Comparison of ENCODE assay signal across 15 mouse cellular contexts in genomic region chr5:111215722-111216121, GRCm38 (mm10).
A peak's percentile ranks its signal among the peaks of the same experiment; 100 is the strongest.
DNase-seq lines count a peak whose midpoint lies in the region; ATAC-seq and TF ChIP-seq lines count a peak whose summit lies in the region.
"Had no signal": no experiment of that assay in that cellular context is flagged by ENCODE, and none has a peak within 500 bp of the region (broad histone marks: within the 10 kb centered on the region; RNA-seq: fewer than 3 reads in every experiment).

No protein-coding gene starts in this region.

- no peaks in the 10 kb centered on the region for H3K9me3 ChIP-seq in intestine, embryonic 14.5 days (ENCODE audit: control insufficient read depth, low read length)
- no peaks in the 10 kb centered on the region for H3K9me3 ChIP-seq in intestine, embryonic 16.5 days (ENCODE audit: control insufficient read depth, low read length)
- no peaks in the 10 kb centered on the region for H3K9me3 ChIP-seq in forebrain, embryonic 16.5 days (ENCODE audit: control insufficient read depth, low read length)
- H3K9me3 ChIP-seq in limb, embryonic 13.5 days: no peaks in the 10 kb centered on the region
- H3K9me3 ChIP-seq in neural tube, embryonic 14.5 days (ENCODE audit: control insufficient read depth, low read length): no peaks in the 10 kb centered on the region
- H3K9me3 ChIP-seq: intestine, embryonic 15.5 days; liver, embryonic 13.5 days had no signal

- no peaks in the 10 kb centered on the region for H3K79me2 ChIP-seq in heart, adult 2 months (replicated peaks; ENCODE audit: control insufficient read depth, insufficient read depth, low read length)

- no peaks in the 10 kb centered on the region for H3K36me3 ChIP-seq in intestine, embryonic 14.5 days (ENCODE audit: control insufficient read depth, insufficient read depth, low read length)
- no peaks in the 10 kb centered on the region for H3K36me3 ChIP-seq in intestine, embryonic 16.5 days (ENCODE audit: control insufficient read depth, insufficient read depth, low read length)
- no peaks in the 10 kb centered on the region for H3K36me3 ChIP-seq in forebrain, embryonic 16.5 days (ENCODE audit: control insufficient read depth, insufficient read depth)
- no peaks in the 10 kb centered on the region for H3K36me3 ChIP-seq in limb, embryonic 13.5 days
- no peaks in the 10 kb centered on the region for H3K36me3 ChIP-seq in neural tube, embryonic 14.5 days (ENCODE audit: control insufficient read depth, insufficient read depth, low read length)
- no peaks in the 10 kb centered on the region for H3K36me3 ChIP-seq in heart, adult 2 months (ENCODE audit: control insufficient read depth, insufficient read depth, low read length)
- H3K36me3 ChIP-seq: intestine, embryonic 15.5 days; liver, embryonic 13.5 days had no signal

- no peak overlapping the region for H3K4me2 ChIP-seq in intestine, embryonic 14.5 days (ENCODE audit: low read length)
- H3K4me2 ChIP-seq in intestine, embryonic 16.5 days (ENCODE audit: low read depth, low read length): no peak overlapping the region
- H3K4me2 ChIP-seq in forebrain, embryonic 16.5 days (ENCODE audit: low read length): no peak overlapping the region
- H3K4me2 ChIP-seq in limb, embryonic 13.5 days (replicated peaks): 0 out of 2 replicates have a peak overlapping the region, but pooled peaks have one; percentile 19
- H3K4me2 ChIP-seq in neural tube, embryonic 14.5 days (ENCODE audit: low read depth, low read length): no peak overlapping the region
- H3K4me2 ChIP-seq: intestine, embryonic 15.5 days; liver, embryonic 13.5 days had no signal

- WGBS in intestine, embryonic 14.5 days: 40% methylated on average over 11 of the region's 11 CpGs
- WGBS in intestine, embryonic 16.5 days: 51% methylated on average over 11 of the region's 11 CpGs
- 68% methylated on average over 11 of the region's 11 CpGs for WGBS in forebrain, embryonic 16.5 days
- 33% methylated on average over 11 of the region's 11 CpGs for WGBS in limb, embryonic 13.5 days
- WGBS in neural tube, embryonic 14.5 days: 56% methylated on average over 11 of the region's 11 CpGs
- 74% methylated on average over 11 of the region's 11 CpGs for WGBS in heart, adult 2 months

- ATAC-seq in intestine, embryonic 14.5 days (replicated peaks; ENCODE audit: low FRiP score, low TSS enrichment, low read depth): 0 out of 2 replicates have a peak, but pooled peaks have one; percentile 22
- no peak for ATAC-seq in intestine, embryonic 16.5 days
- no peak for ATAC-seq in forebrain, embryonic 16.5 days
- ATAC-seq in limb, embryonic 13.5 days (ENCODE audit: low FRiP score, low read depth): peak; percentile 21; the same call in 1 of the 2 replicates
- no peak for ATAC-seq in neural tube, embryonic 14.5 days (ENCODE audit: low read depth)
- ATAC-seq: intestine, embryonic 15.5 days; lung, postnatal 0 days had no signal

- TF ChIP-seq EP300 in heart, adult 2 months (IDR thresholded peaks at IDR 0.05; ENCODE audit: insufficient read depth, low read depth, low read length): no peak

- DNase-seq in intestine, embryonic 14.5 days (ENCODE audit: low spot score): no peak
- no peak for DNase-seq in heart, adult 2 months
- DNase-seq in left cerebral cortex, adult 11 months (ENCODE audit: low spot score): no peak
- no peak for DNase-seq in cerebellum, postnatal 14 days
- DNase-seq: adrenal gland, postnatal 25 days; cerebellum, postnatal 36 days; heart, adult 18-20 months; kidney, postnatal 10 days; liver, embryonic 13.5 days had no signal

- TF ChIP-seq POLR2A in heart, adult 2 months (IDR thresholded peaks at IDR 0.05; ENCODE audit: insufficient read depth, low read depth, low read length): no peak

- peaks cover 34% of the 10 kb centered on the region for H3K4me1 ChIP-seq in intestine, embryonic 14.5 days (replicated peaks; ENCODE audit: control insufficient read depth, insufficient read depth, low read length)
- H3K4me1 ChIP-seq in intestine, embryonic 16.5 days (ENCODE audit: control insufficient read depth, insufficient read depth, low read length): peaks cover 27% of the 10 kb centered on the region
- peaks cover 61% of the 10 kb centered on the region for H3K4me1 ChIP-seq in forebrain, embryonic 16.5 days (replicated peaks; ENCODE audit: control insufficient read depth, insufficient read depth, low read length)
- H3K4me1 ChIP-seq in limb, embryonic 13.5 days: peaks cover 50% of the 10 kb centered on the region
- peaks cover 44% of the 10 kb centered on the region for H3K4me1 ChIP-seq in neural tube, embryonic 14.5 days (ENCODE audit: control insufficient read depth, insufficient read depth, low read length)
- peaks cover 9% of the 10 kb centered on the region for H3K4me1 ChIP-seq in heart, adult 2 months (ENCODE audit: control insufficient read depth, insufficient read depth, low read length)

- no peak overlapping the region for H3K27ac ChIP-seq in intestine, embryonic 14.5 days (ENCODE audit: low read depth)
- no peak overlapping the region for H3K27ac ChIP-seq in intestine, embryonic 16.5 days (ENCODE audit: low read length)
- H3K27ac ChIP-seq in forebrain, embryonic 16.5 days (ENCODE audit: low read length): 0 out of 2 replicates have a peak overlapping the region, but pooled peaks have one; percentile 4
- no peak overlapping the region for H3K27ac ChIP-seq in limb, embryonic 13.5 days
- H3K27ac ChIP-seq in neural tube, embryonic 14.5 days (ENCODE audit: low read depth, low read length): peak overlapping the region; percentile 58; the same call in 1 of the 2 replicates
- H3K27ac ChIP-seq in heart, adult 2 months: no peak overlapping the region
- H3K27ac ChIP-seq: intestine, embryonic 15.5 days; liver, embryonic 13.5 days had no signal

- H3K27me3 ChIP-seq in intestine, embryonic 14.5 days (replicated peaks; ENCODE audit: control insufficient read depth, insufficient read depth, low read length): no peaks in the 10 kb centered on the region
- no peaks in the 10 kb centered on the region for H3K27me3 ChIP-seq in intestine, embryonic 16.5 days (replicated peaks; ENCODE audit: control insufficient read depth, insufficient read depth, low read length)
- no peaks in the 10 kb centered on the region for H3K27me3 ChIP-seq in forebrain, embryonic 16.5 days (replicated peaks; ENCODE audit: control insufficient read depth, insufficient read depth, low read length)
- no peaks in the 10 kb centered on the region for H3K27me3 ChIP-seq in limb, embryonic 13.5 days
- no peaks in the 10 kb centered on the region for H3K27me3 ChIP-seq in neural tube, embryonic 14.5 days (ENCODE audit: control insufficient read depth, insufficient read depth, low read length)
- no peaks in the 10 kb centered on the region for H3K27me3 ChIP-seq in heart, adult 2 months (ENCODE audit: control insufficient read depth, insufficient read depth, low read length)
- H3K27me3 ChIP-seq: intestine, embryonic 15.5 days; liver, embryonic 13.5 days had no signal

- H3K4me3 ChIP-seq in intestine, embryonic 14.5 days (ENCODE audit: low read depth, low read length): no peak overlapping the region
- H3K4me3 ChIP-seq in intestine, embryonic 16.5 days (ENCODE audit: low read length): no peak overlapping the region
- no peak overlapping the region for H3K4me3 ChIP-seq in forebrain, embryonic 16.5 days (replicated peaks; ENCODE audit: low read length)
- H3K4me3 ChIP-seq in limb, embryonic 13.5 days: no peak overlapping the region
- H3K4me3 ChIP-seq in neural tube, embryonic 14.5 days (ENCODE audit: low read depth, low read length): no peak overlapping the region
- H3K4me3 ChIP-seq in heart, adult 2 months: no peak overlapping the region
- H3K4me3 ChIP-seq: intestine, embryonic 15.5 days; liver, embryonic 13.5 days had no signal

- H3K9ac ChIP-seq in intestine, embryonic 14.5 days (ENCODE audit: low read length): no peak overlapping the region
- H3K9ac ChIP-seq in intestine, embryonic 16.5 days (ENCODE audit: low read depth, low read length): no peak overlapping the region
- no peak overlapping the region; the same call in 1 of the 2 replicates for H3K9ac ChIP-seq in forebrain, embryonic 16.5 days (replicated peaks; ENCODE audit: low read depth, low read length)
- no peak overlapping the region for H3K9ac ChIP-seq in limb, embryonic 13.5 days
- H3K9ac ChIP-seq in neural tube, embryonic 14.5 days (replicated peaks; ENCODE audit: low read depth, low read length): peak overlapping the region; percentile 26; the same call in 1 of the 2 replicates
- H3K9ac ChIP-seq in heart, adult 2 months (ENCODE audit: low read depth, low read length): no peak overlapping the region
- H3K9ac ChIP-seq: intestine, embryonic 15.5 days; liver, embryonic 13.5 days had no signal

- TF ChIP-seq CTCF in heart, adult 2 months (IDR thresholded peaks at IDR 0.05): no peak

- intact Hi-C loops in heart, adult 2 months (cut with DNase I): no loop called here

Comparison
In these comparisons a context has a peak if more than half of its experiments do, and no peak if none do; other contexts are left out.
1. ATAC-seq: peak in intestine, embryonic 14.5 days (single experiment) and limb, embryonic 13.5 days (single experiment); none in intestine, embryonic 16.5 days (single experiment), forebrain, embryonic 16.5 days (single experiment) and neural tube, embryonic 14.5 days (single experiment).
2. H3K27ac ChIP-seq: peak in forebrain, embryonic 16.5 days (single experiment) and neural tube, embryonic 14.5 days (single experiment); none in intestine, embryonic 14.5 days (single experiment), intestine, embryonic 16.5 days (single experiment), limb, embryonic 13.5 days (single experiment) and heart, adult 2 months (single experiment).